Mouse (Mus musculus) olfactory bulb, adult 2 months (tissue): Measurements from ENCODE around the gene Foxred2.

Source experiments
- CTCF ChIP-seq: fragments of 200-500 bp; IDR thresholded peaks from 2 replicates; pipeline ENCODE4 v1.5.1; 2012; ENCODE audit warnings: low read depth, mild to moderate bottlenecking, low read length, moderate library complexity; ENCODE audit not compliant: insufficient read depth
- POLR2A ChIP-seq: fragments of 200-500 bp; IDR thresholded peaks from 2 replicates; pipeline ENCODE4 v1.6.1; 2012; ENCODE audit warnings: mild to moderate bottlenecking, low read depth, low read length, moderate library complexity; ENCODE audit not compliant: insufficient read depth

GRCm38 (mm10) chr15:77931689-77932016 lies 24.9 kb downstream of the Foxred2 start:
- TF ChIP-seq CTCF (no peak), POLR2A (no peak)
